Mouse (Mus musculus) spleen, adult 2 months (tissue): ENCODE results near the gene Rreb1.

Experiments used
- CTCF ChIP-seq: fragments of 200-500 bp; IDR thresholded peaks from 2 replicates; pipeline ENCODE4 v1.5.1; 2011; ENCODE audit warnings: mild to moderate bottlenecking, inconsistent platforms; ENCODE audit not compliant: insufficient read depth, insufficient read length, insufficient replicate concordance; ENCODE audit errors: extremely low read depth
- POLR2A ChIP-seq: fragments of 200-500 bp; IDR thresholded peaks from 2 replicates; pipeline ENCODE4 v1.6.1; 2011; ENCODE audit warnings: low read depth, low read length, inconsistent platforms

DNA sequence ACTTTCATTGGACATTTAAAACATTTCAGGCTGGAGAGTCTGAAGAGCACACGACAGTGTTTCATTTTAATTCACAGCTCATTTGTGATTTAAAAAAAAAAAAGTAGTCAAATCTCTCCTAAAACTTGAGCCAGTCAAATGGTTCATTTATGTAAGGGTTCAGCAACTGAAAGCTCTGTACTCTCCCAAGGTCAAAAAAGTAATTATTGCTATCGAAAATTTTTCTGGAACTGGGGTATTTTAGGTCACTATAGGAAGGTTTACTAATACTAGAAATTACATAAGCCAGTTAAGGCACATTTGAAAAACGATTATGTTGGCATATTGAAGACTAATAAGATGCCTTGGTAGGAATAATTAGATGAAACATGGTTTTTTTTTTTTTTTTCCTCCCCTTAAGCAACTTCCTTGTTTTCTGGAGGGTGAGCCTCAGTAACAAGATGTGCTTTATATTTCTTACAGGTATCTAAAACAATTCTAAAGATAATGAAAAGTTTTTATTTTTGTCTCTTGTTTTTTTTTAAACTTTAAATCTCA is 77.1 kb downstream of the Rreb1 start:
- TF ChIP-seq CTCF (no peak), POLR2A (no peak)
